Mouse (Mus musculus): ENCODE data around the gene Tac1. TPM values are rescaled to one million over a fixed set of nuclear protein-coding genes. Genes with fewer than 3 reads are reported as not detected.
"Not testable (repeated sequence)": the region's sequence is repeated elsewhere in the genome, so short reads cannot be mapped to it uniquely, and the experiment has no call there.

The Tac1 gene
- under 1 TPM in 1 of 2 experiments, not detected in 1; 0.78 TPM for total RNA-seq (2021)
- long read RNA-seq, experiment 1 = 0 reads
- long read RNA-seq, experiment 2 = 0 reads

DNA sequence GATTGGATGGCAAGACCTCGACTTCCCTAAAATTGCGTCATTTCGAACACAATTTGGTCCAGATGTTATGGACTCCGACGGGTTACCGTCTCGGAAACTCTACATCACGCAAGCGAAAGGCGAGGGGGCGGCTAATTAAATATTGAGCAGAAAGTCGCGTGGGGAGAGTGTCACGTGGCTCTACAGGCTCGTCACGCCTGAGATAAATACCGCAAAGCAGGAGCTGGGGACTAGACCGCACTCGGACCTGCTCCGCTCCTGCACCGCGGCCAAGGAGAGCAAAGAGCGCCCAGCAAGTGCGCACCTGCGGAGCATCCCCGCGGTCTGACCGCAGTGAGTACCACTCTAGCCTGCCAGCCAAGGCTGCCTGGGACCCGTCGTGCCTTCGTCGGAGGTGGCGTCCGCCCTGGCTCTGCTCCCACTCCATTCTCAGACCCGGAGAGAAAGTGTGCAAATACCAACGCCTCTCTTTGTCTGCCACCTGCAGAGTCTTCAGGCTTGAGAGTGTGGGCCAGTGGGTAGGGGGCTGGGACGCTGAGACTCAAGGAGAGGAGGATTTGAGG lies at the start of gene Tac1:
Gene Tac1, plus strand, starts transcription at position 51 of the 563 bp plus-strand sequence.
- DNase-seq = no peak

DNA sequence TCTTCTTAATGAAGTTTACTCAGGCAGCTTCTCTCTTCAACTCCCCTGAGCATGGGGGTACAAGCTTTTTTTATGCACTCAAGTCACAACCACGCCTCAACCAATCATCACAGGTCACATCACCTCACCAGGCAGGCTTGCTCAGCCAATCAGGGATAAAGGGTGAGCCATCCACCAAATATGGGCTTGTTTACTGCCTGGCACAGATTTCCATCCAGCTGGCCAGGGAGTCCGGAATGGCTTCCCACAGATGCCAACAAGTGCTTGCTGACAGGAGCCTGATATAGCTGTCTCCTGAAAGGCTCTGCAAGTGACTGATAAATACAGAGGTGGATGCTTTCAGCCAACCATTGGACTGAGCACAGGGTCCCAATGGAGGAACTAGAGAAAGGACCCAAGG lies 11.2 kb upstream of the Tac1 start:
- DNase-seq = not testable (repeated sequence)

DNA sequence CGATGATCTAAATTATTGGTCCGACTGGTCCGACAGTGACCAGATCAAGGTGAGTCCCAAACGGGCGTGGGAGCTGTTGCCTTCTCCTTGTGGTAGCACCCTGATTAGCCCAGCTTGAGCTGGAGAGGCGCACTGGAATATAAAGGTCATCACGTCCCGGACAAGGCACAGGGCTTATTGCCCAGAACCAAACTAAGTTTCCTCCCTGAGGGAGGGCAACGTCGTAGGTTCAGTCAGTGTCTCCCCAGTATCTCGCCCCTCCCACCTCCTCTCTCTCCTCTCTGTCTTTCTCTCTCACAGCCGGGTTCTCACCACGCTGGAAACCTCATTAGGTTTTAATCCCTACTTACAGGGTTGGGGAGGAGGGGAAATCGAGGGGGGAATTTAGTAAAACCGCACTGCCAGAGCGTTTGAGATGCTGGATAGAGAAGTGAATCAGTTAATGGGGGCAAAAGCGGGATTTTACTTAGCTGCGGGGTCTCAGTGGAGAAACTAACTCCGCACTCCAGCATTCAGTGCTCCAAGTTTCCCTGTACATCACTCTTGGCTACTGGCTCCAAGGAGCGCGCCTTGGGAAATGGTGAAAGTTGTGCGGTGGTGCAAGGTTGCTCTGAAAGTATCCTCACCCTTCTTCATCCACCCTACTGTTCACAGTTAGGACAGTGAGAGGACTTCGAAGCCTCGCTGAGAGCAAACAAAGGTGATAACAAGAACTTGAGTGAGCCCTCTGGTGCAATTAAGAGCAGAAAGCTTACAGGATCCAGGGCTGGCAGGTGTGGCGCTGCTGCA lies 1.2 kb downstream of the Tac1 start:
- DNase-seq = no peak

DNA sequence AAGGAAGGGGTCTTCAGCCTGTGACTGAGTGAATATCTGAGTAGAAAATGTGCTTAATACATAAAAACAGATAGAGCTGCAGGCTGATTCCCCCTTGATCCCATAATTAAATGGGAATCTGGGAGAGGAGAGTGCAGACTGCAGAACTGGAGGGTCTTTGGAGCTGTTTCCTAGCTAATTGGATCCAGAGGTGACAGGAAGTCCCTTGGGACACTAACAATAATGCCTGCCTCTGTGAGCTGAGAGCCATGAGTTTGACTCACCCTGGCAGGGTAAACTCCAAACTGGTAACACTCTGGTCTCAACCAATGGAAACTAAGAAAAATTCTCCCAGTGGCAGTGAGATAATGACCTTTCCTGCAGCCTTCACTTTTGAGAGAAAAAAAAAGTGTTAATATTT lies 3.5 kb downstream of the Tac1 start:
- DNase-seq = no peak

DNA sequence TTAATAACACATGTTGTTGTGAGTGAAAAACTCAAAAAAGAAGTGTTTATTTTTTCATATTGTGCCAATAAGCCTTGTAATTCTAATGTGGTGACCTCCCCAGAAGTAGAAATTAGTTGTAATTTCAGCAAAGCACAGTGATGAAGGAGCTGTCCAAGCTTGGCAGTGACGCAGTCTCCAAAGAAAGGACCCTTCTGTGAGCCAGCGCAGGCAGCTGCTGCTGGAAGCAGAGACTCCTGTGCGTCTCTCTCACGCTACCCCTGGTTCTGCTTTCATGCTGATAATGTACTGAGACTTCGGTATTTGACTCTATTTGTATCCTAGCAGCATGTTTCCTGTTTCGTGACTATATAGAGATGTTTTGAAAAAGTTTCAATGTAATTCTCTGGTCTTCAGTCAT lies 7.8 kb downstream of the Tac1 start:
- no peak for DNase-seq

DNA sequence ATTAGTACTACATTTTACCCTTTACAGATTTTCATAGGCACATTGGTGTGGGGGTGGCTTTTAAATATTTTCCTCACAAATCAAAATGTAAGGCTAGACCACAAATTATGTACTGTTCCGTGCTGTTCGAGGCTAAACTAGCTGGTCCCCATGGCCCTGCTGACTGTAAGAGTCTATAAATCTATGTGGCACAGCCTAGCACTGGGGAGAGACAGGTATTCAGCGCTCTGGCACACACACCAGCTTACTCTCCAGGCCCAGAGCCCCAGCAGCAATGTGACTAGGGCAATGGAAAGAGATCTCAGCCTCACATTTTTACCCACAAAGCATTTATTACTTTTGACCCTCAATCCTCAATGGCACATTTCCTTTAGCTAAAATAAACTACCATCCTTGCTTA lies 9.9 kb downstream of the Tac1 start:
- DNase-seq = no peak

DNA sequence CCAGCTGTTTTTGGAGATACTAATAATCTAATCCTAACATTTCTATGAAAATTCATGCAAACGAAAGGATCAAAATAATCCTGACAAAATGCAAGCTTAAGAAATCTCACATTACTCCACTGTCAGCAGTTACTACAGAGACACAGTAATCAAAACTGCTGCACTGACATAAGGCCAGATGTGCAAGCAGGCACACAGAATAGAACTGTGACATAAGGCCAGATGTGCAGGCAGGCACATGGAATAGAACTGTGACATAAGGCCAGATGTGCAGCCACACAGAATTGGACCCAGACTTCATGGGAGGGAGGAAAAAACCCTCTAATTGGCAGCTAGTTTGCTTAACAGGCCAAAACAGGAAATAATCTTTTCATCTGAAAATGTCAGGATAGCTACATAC lies 16.5 kb downstream of the Tac1 start:
- no peak for DNase-seq

DNA sequence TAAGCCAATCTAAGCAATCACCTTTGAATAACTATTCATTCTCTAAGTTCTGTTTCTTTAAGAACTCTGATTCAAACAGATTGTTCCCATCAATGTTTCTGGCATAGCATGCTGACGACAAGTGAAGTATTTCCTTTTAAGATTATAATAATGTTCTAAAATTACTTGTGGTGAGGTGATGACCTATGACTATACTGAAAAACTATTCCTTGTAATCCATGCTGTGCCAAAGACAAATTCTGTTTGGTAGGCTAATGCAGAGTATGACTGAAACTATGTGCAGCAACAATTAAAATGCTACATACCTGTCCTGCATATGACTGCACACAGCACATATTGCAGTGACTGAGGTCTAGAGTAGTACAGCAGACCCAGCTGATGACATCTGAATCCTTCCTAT lies 23.4 kb downstream of the Tac1 start:
- DNase-seq = no peak

DNA sequence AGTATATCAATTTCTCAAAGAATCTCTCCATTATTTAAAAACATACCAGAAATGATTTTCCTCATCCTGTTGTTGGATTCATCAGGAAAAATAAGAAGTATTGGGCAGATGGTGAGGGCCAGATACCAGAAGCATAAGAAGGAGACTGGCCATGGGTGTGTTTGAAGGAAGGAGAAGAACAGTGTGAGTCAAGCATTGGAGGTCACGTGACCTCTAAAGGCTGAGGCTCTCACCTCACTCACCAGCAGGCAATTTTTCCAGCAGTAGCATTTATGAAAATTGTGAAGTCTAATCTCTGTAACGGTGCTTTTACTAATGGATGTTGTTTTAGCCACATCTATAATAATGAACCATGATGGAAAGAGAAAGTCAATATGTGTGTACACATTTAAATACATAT lies 39.8 kb downstream of the Tac1 start:
- no peak for DNase-seq

DNA sequence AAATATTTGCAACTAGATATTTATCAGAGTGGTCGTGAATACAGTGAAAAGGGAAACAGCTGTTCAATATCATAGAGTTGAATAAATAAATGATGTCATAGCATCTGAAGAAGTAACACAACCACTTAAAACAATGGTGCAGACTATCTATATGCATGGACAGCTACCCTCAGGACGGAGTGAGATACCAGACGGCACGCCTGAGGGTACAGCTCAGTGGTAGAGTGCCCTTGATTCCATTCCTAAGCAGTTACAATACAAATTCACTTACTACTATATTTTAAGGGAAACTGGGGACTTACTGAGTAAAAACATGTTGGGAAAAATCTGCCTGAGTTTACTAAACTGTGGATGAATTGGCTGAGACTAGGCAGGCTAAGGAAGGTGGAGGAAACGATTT lies 43.7 kb downstream of the Tac1 start:
- DNase-seq = no peak

DNA sequence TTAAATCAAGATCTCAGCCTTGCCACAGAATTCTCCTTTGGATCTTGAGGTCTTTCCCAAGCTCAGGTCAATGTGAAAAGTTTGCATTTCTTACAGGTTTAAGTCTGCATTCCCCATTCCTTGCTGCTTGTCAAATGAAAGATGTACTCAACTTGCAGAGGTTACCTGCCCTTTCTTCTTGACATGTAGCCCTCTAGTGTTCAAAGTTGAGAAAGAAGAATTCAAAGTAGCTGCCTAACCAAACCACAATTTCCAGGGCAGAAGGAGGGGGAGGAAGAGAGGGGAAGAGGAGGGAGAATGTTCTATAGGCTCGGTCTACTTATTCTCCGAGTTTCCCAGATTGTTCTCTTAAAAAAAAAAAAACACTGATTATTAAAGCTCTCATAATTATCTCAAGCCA lies 45.5 kb downstream of the Tac1 start:
- no peak for DNase-seq

DNA sequence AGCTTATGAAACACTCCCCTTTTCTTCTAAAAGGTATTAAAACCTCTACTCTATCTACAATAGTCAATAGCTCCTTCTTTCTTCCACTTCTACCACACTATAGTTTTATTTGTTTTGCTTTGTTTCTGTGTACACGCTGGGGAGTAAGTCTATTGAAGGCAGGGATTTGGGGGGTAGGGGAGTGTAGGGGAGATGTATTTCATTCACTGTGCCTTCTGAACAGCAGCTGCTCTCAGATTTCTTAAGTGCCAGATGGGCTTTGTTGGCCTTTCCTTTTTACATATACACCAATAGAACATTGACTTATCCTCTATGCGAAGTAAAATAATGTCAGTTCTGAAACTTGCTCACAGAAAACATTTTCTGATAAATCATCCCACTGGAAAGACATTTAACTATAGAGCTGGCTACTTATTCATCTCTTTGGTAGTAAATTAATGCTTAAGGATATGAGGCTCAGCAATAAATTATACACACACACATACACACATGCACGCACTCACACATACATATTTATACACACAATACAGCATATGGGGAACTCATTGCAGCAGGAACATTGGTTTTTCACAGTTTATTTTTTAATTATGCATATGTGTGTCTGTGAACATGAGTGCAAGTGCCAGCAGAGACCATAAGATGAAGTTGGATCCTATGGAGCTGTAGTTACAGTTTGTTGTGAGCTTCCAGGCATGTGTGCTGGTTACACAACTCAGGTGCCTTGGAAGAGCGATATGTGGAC lies 46.8 kb downstream of the Tac1 start:
- DNase-seq = no peak

DNA sequence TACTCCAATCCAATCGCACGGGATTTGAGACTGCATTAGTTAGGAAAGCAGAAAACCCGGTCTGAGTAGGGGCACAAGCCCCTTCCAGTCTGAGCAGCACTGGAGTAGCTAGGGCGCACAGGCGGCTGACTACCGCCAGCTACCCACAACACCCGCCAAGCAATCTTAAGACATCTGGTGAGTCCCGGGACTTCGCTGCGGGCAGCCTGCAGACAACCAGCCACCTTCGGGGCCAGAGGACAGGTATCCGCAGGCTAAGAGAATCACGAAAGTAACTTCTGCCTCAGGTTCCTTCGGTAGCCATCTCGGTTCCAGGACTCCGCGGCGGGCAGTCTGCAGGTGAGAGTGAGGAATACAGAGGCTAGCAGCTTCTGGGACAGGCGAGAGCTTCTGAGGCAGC lies 59.0 kb downstream of the Tac1 start:
- DNase-seq = not testable (repeated sequence)

Other genes starting within 250 kb of the Tac1 start
- 10 to 100 TPM; 75.9 to 78.9 TPM for gene Asns, start 138.4 kb downstream of the Tac1 start, total RNA-seq (2021)